Mouse (Mus musculus) layer of hippocampus, adult 18-20 months (tissue): ENCODE measurements around the gene Mrps17. TPM values are rescaled to one million over a fixed set of nuclear protein-coding genes. Genes with fewer than 3 reads are reported as not detected.

Experiments used
- DNase-seq, 2 experiments: peaks; one replicate each; pipeline ENCODE4 v3.0.0; 2022; ENCODE audit warnings: low spot score in 2 of 2
- total RNA-seq, 2 experiments: library from RNA; stranded (reverse); gene quantifications; 2 replicates each; pipeline ENCODE4 v1.2.3; 2021

Gene Mrps17
- total RNA-seq, 2 experiments from 2014 or later: 77.8 to 85.9 TPM

- peak in 1 of 2 experiments; percentile 42 for DNase-seq
Observed at GRCm38 (mm10) chr5:129740976-129741375, 25.7 kb downstream of the Mrps17 start.

GRCm38 (mm10) chr5:129742903-129743488, 27.7 kb downstream of the Mrps17 start:
- DNase-seq: no peak

- DNase-seq: no peak
Observed at GRCm38 (mm10) chr5:129744050-129744449, 28.8 kb downstream of the Mrps17 start.

GRCm38 (mm10) chr5:129756886-129757285, 41.6 kb downstream of the Mrps17 start:
- DNase-seq: no peak

DNA sequence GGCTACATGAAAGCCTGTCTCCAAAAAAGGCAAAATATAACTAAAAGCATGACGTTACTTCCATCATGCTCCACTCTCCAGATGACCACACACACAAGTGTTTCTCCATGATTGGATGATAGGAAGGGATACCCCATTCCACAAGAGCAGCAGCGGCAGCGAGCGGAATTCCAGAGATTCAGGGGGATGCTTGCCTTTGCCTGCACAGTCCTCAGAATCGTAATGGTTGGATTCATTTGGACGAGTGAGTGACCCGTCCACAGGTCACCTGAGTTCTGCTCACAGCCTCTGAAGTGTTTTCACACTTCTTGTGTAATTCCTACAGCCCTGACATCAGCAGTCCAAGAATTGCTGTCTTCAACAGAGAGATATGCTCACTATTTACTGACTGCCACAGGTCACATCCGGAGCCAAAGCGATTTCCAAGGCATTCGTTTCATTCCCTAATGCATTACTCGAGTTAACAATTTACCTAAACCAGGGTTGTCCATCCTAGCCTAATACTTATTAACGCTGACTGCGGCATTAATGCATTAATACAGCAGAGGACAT, 44.7 kb downstream of the Mrps17 start:
- DNase-seq: no peak

DNA sequence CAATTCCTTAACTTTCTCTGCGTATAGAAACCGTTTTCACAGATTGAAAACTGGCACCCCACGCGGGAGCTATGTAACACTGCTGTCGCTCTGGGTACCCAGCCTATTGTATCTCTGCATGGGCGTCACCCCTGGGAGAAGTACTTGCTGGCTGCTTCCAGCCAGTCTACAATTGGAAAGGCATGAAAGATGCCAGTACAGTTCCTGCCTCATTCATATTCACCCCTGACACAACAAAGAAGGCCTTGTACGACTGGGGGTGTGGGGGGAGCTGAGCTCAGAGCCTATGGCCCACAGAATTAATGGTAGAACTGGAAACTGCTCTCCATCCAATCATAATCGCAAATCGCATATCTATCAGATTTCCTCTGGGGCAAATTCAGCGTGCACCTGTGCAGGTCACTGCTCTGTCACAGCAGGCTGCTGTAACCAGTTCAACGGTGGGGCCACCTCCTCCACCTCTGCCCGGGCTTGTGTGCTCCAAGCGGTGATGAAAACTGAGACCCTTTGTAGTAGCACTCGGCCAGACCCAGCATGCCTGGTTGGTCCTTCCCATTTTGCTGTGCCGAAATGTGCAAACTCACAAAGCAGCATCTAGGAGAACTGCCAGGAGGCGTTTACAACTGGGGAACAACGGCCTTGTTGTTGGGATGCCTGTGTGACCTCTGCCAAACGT, 46.7 kb downstream of the Mrps17 start:
- DNase-seq: peak; percentile 43 to 74

- no peak for DNase-seq
Observed at GRCm38 (mm10) chr5:129770443-129771355, 55.4 kb downstream of the Mrps17 start.

Other genes starting within 250 kb of the Mrps17 start
- 100 to 1,000 TPM; 102 to 119 TPM for gene Sfswap, start 214.3 kb upstream of the Mrps17 start, total RNA-seq
- gene Mmp17, start 131.3 kb upstream of the Mrps17 start, total RNA-seq: 100 to 1,000 TPM; 123 to 130 TPM
- gene Zfp11, start 45.4 kb upstream of the Mrps17 start, total RNA-seq: 1 to 10 TPM; 6.7 to 7.3 TPM
- gene Sept14, start 7.0 kb upstream of the Mrps17 start, total RNA-seq: not detected
- 10 to 100 TPM; 78.8 to 79.8 TPM for gene Nipsnap2, start 9.6 kb downstream of the Mrps17 start, total RNA-seq
- gene Psph, start 72.0 kb downstream of the Mrps17 start, total RNA-seq: 10 to 100 TPM; 27.7 to 29.7 TPM
- 10 to 100 TPM; 19.6 to 22.2 TPM for gene Sumf2, start 131.5 kb downstream of the Mrps17 start, total RNA-seq
- gene Chchd2, start 172.0 kb downstream of the Mrps17 start, total RNA-seq: 100 to 1,000 TPM; 479 to 483 TPM
- 1 to 10 TPM; 5.6 to 6.3 TPM for gene Zbed5, start 180.2 kb downstream of the Mrps17 start, total RNA-seq
- gene Phkg1, start 183.1 kb downstream of the Mrps17 start, total RNA-seq: 10 to 100 TPM; 18.7 to 20.0 TPM
- gene Nupr1l, start 193.0 kb downstream of the Mrps17 start, total RNA-seq: 1 to 10 TPM; 4.2 to 4.5 TPM
- gene Vkorc1l1, start 226.5 kb downstream of the Mrps17 start, total RNA-seq: 10 to 100 TPM; 43.5 to 44.2 TPM